Mouse (Mus musculus) kidney, postnatal 0 days (tissue): Measurements from ENCODE around the gene Dhrs11. TPM values are rescaled to one million over a fixed set of nuclear protein-coding genes. Genes with fewer than 3 reads are reported as not detected.

Experiments
- ATAC-seq: fragments of 200-750 bp; cut with Nextera tagmentation; replicated peaks from 2 replicates; pipeline ENCODE4 v1.8.0; 2017; ENCODE audit warnings: low read depth, moderate number of reproducible peaks, moderate TSS enrichment, moderate library complexity; ENCODE audit not compliant: low FRiP score
- DNase-seq: peaks from one replicate; pipeline ENCODE4 v3.0.0-alpha.2; 2016; ENCODE audit warnings: low spot score
- H3K27ac ChIP-seq: fragments of 300-500 bp; sonication (generic); 2 replicates; pipeline ENCODE4 v1.5.1; 2014; ENCODE audit warnings: mild to moderate bottlenecking
- H3K27me3 ChIP-seq: fragments of 300-500 bp; sonication (generic); 2 replicates; pipeline ENCODE4 v1.6.1; 2014; ENCODE audit warnings: low read length, mixed read lengths; ENCODE audit not compliant: insufficient read depth
- H3K36me3 ChIP-seq: fragments of 300-500 bp; sonication (generic); 2 replicates; pipeline ENCODE4 v1.6.1; 2014; ENCODE audit warnings: low read length, mixed read lengths; ENCODE audit not compliant: insufficient read depth
- H3K4me1 ChIP-seq: fragments of 300-500 bp; sonication (generic); replicated peaks from 2 replicates; pipeline ENCODE4 v1.6.1; 2014; ENCODE audit warnings: antibody characterized with exemption, low read length, mixed read lengths; ENCODE audit not compliant: insufficient read depth
- H3K4me2 ChIP-seq: fragments of 300-500 bp; sonication (generic); 2 replicates; pipeline ENCODE4 v1.6.1; 2014; ENCODE audit warnings: mild to moderate bottlenecking, low read length, moderate library complexity, mixed read lengths
- H3K4me3 ChIP-seq: fragments of 300-500 bp; sonication (generic); replicated peaks from 2 replicates; pipeline ENCODE4 v1.5.1; 2014; ENCODE audit warnings: low read depth, low read length
- H3K9ac ChIP-seq: fragments of 300-500 bp; sonication (generic); 2 replicates; pipeline ENCODE4 v1.6.1; 2014; ENCODE audit warnings: low read depth, low read length
- H3K9me3 ChIP-seq: fragments of 300-500 bp; sonication (generic); replicated peaks from 2 replicates; pipeline ENCODE4 v1.6.1; 2016; ENCODE audit warnings: low read length, inconsistent platforms, mixed read lengths
- CTCF ChIP-seq: IDR thresholded peaks from 2 replicates; pipeline ENCODE4 v1.5.1; 2016; ENCODE audit warnings: antibody characterized with exemption, low read depth, mild to moderate bottlenecking, moderate library complexity
- WGBS: fragments of 180-500 bp; shearing (Covaris S2); extraction: QIAGEN DNeasy Blood & Tissue Kit; methylation state at CpG from one replicate; pipeline ENCODE4 v1.1.7; 2014; 5-methylcytosine and 5-hydroxymethylcytosine counted together
- polyA plus RNA-seq: library from polyadenylated mRNA; unstranded; fragments of >200 nt; fragmentation: Nextera tagmentation; extraction: Ambion mirVana; gene quantifications from 2 replicates; pipeline ENCODE4 v1.2.1, GENCODE M21; 2015

Dhrs11 gene
- polyA plus RNA-seq, 1 experiment from 2014 or later, result 13.8 TPM

DNA sequence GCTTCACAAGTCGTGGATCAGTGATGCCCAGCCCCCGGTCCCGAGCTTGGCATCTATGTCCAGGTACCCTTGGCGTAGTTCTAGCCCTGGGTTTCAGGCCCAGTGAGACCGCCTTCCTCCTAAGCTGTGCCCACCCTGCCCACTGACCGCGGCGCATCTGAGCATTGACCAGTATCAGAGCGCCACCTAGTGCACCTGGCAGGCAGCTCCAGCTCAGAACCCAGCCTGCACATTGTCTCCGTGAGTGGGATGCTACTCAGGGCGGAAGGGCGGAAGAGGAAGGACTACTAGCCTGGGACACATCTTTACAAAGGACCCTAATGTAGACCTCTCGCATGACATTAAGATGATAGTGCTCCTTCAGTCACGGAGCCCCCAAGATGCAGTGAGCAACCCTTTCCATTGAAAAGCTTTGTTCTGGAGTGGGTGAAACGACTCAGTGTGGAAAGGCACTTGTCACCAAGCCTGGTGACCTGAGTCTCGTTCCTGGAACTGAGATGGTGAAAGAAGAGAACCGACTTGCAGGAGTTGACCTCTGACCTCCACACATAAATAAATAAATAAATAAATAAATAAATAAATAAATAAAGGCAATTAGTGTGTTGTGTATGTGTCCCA is 34.2 kb downstream of the Dhrs11 start:
- no peak overlapping the region for H3K9ac ChIP-seq
- peak; percentile 84 for DNase-seq
- H3K4me3 ChIP-seq, result no peak overlapping the region
- no peaks in the 10 kb centered on the region for H3K36me3 ChIP-seq
- no peak overlapping the region for H3K27ac ChIP-seq
- WGBS, result 8% methylated on average over 17 of the region's 17 CpGs
- no peaks in the 10 kb centered on the region for H3K27me3 ChIP-seq
- ATAC-seq, result peak; percentile 72; the same call in 1 of the 2 replicates
- peak; percentile 94 for TF ChIP-seq CTCF
- no peak overlapping the region for H3K4me2 ChIP-seq
- no peaks in the 10 kb centered on the region for H3K4me1 ChIP-seq
- H3K9me3 ChIP-seq, result no peaks in the 10 kb centered on the region

DNA sequence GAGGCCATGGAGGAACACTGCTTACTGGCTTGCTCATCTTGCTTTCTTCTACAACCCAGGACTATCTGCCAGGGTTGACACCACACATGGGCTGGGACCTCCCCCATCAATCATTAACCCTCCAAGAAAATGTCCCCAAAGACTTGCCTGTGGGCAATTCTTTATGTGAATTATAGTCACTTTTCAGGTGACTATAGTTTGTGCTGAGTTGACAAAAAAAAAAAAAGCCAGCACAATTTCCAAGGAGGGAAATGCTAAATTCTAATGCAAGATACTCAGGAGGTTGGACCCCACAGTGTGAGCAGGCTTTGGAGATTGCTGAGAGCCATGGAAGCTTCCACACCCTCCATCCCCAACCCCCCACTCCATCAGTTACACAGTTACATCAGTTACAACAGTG is 35.2 kb downstream of the Dhrs11 start:
- DNase-seq (no peak), ATAC-seq (no peak)
- Histone ChIP-seq H3K27ac (no peak overlapping the region), H3K4me3 (no peak overlapping the region), H3K9me3 (no peaks in the 10 kb centered on the region), H3K4me2 (no peak overlapping the region), H3K27me3 (no peaks in the 10 kb centered on the region), H3K9ac (no peak overlapping the region), H3K4me1 (no peaks in the 10 kb centered on the region), H3K36me3 (no peaks in the 10 kb centered on the region)
- TF ChIP-seq CTCF, result no peak

DNA sequence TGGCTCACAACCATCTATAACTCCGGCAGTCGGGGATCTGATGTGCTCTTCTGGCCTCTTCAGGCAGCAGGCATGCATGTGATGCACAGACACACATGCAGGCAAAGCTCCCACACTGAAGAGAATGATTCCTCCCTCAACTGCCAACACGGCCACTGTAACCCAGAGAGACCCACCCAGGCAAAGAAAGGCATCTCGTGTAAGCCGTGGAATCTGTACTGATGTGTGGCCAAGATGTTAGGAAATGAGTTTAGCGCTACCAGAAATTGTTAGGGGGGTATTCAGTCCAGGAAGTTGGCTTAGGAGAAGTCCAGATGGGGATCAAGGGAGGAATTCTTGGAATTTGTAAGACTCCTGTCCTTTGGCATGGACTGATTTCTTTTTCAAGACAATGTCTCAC is 38.4 kb downstream of the Dhrs11 start:
- Histone ChIP-seq H3K27me3 (no peaks in the 10 kb centered on the region), H3K27ac (no peak overlapping the region), H3K4me1 (no peaks in the 10 kb centered on the region), H3K9me3 (no peaks in the 10 kb centered on the region), H3K9ac (no peak overlapping the region), H3K36me3 (no peaks in the 10 kb centered on the region), H3K4me2 (no peak overlapping the region), H3K4me3 (no peak overlapping the region)
- WGBS, result 57% methylated on average over 6 of the region's 6 CpGs
- DNase-seq (no peak), ATAC-seq (no peak)
- no peak for TF ChIP-seq CTCF

DNA sequence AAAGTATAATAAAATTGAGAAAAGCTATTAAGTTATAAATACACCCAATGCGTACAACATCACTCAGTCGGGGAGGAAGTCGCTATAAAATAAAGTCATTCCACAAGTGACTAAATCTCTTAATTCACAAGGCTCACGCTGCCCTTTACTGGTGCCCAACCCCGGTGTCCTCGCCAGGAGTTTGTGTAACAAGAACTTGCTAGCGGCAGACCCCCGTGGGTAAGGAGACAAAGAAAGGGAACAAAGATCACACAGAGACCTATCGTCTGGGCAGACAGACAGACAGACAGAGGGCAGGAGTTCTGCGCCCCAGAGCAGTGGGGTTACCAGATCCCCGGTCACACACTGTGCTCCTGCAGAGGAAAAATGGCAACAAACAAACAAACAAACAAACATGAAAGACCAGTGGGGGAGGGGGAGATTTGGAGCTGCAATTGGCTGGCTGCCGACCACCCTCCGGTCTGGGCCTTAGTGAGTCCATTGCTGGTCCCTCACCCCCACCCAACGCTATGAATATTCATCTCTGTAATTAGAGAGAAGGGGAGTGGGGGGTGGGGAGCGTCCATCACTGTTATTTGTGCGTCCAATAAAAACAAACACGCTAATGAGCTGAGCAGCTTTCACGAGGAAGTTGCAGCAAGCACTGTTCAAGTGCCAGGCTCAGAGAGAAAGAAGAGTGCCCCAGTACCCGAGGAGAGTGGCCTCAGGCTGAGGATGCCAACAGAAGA is 48.5 kb downstream of the Dhrs11 start:
- 0 out of 2 replicates have a peak overlapping the region, but pooled peaks have one; percentile 25 for H3K4me2 ChIP-seq
- 3% methylated on average over 19 of the region's 19 CpGs for WGBS

DNA sequence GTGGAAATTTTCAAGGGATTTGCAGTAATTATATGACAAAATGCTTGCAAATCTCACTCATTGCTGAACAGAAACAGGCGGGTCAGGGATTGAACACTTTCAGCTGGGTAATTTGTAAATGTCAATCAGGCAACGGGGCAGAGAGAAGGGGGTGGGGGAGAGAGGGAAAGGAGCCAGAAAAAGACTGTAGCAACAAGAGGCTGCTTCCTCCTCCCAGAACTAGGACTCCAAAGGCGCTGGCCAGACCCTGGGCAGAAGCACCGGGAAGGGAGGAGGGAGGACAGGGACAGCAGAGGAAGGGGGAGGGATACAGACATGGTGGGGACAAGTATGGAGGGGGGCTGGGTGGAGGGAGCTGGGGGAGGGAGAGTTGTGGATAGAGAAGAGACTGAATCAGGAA is 53.2 kb downstream of the Dhrs11 start:
- no peak for ATAC-seq
- Histone ChIP-seq H3K4me3 (no peak overlapping the region), H3K4me2 (no peak overlapping the region), H3K9me3 (no peaks in the 10 kb centered on the region), H3K9ac (no peak overlapping the region), H3K4me1 (no peaks in the 10 kb centered on the region), H3K36me3 (no peaks in the 10 kb centered on the region), H3K27ac (no peak overlapping the region), H3K27me3 (no peaks in the 10 kb centered on the region)
- 1% methylated on average over 4 of the region's 4 CpGs for WGBS
- no peak for TF ChIP-seq CTCF
- peak; percentile 56 for DNase-seq

More for the DNA sequence above, 48.5 kb downstream of the Dhrs11 start:
- DNase-seq (peak; percentile 8), ATAC-seq (no peak)
- Histone ChIP-seq H3K9me3 (no peaks in the 10 kb centered on the region), H3K27me3 (no peaks in the 10 kb centered on the region), H3K9ac (no peak overlapping the region), H3K4me1 (no peaks in the 10 kb centered on the region; the same call in 1 of the 2 replicates), H3K36me3 (no peaks in the 10 kb centered on the region), H3K27ac (no peak overlapping the region), H3K4me3 (no peak overlapping the region)
- TF ChIP-seq CTCF, result no peak

DNA sequence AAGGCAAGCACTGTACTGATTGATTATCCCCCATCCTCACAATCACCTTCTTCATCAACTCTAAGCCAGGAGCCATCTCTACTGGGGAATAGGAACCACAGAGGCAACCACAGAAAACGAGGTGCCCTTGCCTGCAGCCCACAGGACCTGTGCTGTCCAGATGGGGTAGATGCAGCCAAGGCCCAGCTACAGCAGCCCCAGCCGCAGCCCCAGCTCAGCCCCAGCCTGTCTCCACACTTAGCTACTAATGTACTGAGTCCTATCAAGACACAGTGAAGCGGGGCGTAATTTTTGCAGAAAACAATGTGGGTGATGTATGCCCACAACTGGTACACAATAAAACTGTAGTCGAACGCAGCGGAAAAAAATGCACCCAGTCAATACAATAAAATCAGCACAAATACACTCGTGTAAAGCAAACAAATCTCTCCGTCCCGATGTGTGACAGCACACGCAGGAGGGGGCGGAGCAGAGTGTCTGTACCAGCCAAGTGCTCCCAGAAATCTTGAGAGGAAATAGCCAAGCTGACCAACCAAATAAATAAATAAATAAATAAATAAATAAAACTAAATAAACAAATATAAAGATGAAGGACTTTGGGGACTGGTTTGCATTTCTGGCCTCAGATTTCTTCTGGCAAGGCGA is 53.8 kb downstream of the Dhrs11 start:
- H3K4me3 ChIP-seq, result no peak overlapping the region
- ATAC-seq (no peak), DNase-seq (no peak)
- H3K27me3 ChIP-seq, result no peaks in the 10 kb centered on the region
- WGBS, result 59% methylated on average over 13 of the region's 13 CpGs
- H3K36me3 ChIP-seq, result no peaks in the 10 kb centered on the region
- no peak overlapping the region for H3K9ac ChIP-seq
- H3K4me1 ChIP-seq, result no peaks in the 10 kb centered on the region
- TF ChIP-seq CTCF, result no peak
- H3K4me2 ChIP-seq, result no peak overlapping the region
- no peak overlapping the region for H3K27ac ChIP-seq
- H3K9me3 ChIP-seq, result no peaks in the 10 kb centered on the region

Other genes starting within 250 kb of the Dhrs11 start
- 10.8 and 12.8 TPM in 2 replicates for gene Mrm1, start 9.5 kb downstream of the Dhrs11 start, polyA plus RNA-seq
- 56.4 and 57.5 TPM in 2 replicates for gene Ggnbp2, start 41.8 kb upstream of the Dhrs11 start, polyA plus RNA-seq
- gene Myo19, start 51.2 kb upstream of the Dhrs11 start, polyA plus RNA-seq, result 12.6 and 13.2 TPM in 2 replicates
- gene Pigw, start 51.3 kb upstream of the Dhrs11 start, polyA plus RNA-seq, result 2.7 and 2.9 TPM in 2 replicates
- gene Znhit3, start 87.4 kb upstream of the Dhrs11 start, polyA plus RNA-seq, result 45.2 and 47.5 TPM in 2 replicates
- 121 and 134 TPM in 2 replicates for gene Car4, start 128.8 kb upstream of the Dhrs11 start, polyA plus RNA-seq